Mouse (Mus musculus) left cerebral cortex, postnatal 25 days (tissue): Measurements from ENCODE around the gene Dvl2. TPM values are rescaled to one million over a fixed set of nuclear protein-coding genes. Genes with fewer than 3 reads are reported as not detected.
"Not testable (repeated sequence)": the region's sequence is repeated elsewhere in the genome, so short reads cannot be mapped to it uniquely, and the experiment has no call there.

ENCODE experiments used
- DNase-seq, 2 experiments: peaks; one replicate each; pipeline ENCODE4 v3.0.0; 2022; ENCODE audit warnings: low spot score in 2 of 2, mixed read lengths in 1 of 2
- intact Hi-C: fragments of 180-260 bp; cut with DNase I; formaldehyde crosslinking; loops from one replicate; pipeline ENCODE4 v1.15.1; 2025
- total RNA-seq, 2 experiments: library from RNA; stranded (reverse); gene quantifications; 2 replicates each; pipeline ENCODE4 v1.2.3; 2021

Gene Dvl2
- 10 to 100 TPM; 26.1 to 32.2 TPM for total RNA-seq

DNA sequence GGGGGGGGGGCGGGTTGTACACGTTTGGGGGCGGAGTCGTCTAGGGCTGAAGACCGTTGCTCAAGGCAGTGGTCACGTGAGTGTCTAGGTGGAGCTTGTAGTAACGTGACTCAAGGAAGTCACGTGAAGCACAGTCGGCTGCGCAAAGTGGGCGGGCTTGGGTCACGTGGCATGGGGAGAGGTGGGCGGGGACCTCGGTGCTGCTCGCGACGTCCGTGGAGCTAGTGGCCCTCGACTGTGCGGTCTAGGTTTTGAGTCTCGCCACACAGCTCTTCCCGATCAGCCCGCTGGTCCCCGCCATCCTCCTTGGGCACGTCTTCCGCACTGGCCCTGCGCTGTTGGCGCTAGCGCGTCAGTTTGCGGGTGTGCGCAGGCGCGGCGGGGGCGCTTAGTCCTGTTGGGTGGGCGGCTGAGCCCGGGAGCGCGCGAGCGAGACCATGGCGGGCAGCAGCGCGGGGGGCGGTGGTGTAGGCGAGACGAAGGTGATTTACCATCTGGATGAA lies at the start of gene Dvl2:
Gene Dvl2 (plus strand): TSS at position 200 of the 503 bp plus-strand sequence.
- intact Hi-C loops, result loop anchor here (1.0 to 5.0 kb wide), 2 partner anchors 21 to 212 kb away; partner anchors contain the start of gene Slc16a11
- DNase-seq, result peak; percentile 92 to 96

DNA sequence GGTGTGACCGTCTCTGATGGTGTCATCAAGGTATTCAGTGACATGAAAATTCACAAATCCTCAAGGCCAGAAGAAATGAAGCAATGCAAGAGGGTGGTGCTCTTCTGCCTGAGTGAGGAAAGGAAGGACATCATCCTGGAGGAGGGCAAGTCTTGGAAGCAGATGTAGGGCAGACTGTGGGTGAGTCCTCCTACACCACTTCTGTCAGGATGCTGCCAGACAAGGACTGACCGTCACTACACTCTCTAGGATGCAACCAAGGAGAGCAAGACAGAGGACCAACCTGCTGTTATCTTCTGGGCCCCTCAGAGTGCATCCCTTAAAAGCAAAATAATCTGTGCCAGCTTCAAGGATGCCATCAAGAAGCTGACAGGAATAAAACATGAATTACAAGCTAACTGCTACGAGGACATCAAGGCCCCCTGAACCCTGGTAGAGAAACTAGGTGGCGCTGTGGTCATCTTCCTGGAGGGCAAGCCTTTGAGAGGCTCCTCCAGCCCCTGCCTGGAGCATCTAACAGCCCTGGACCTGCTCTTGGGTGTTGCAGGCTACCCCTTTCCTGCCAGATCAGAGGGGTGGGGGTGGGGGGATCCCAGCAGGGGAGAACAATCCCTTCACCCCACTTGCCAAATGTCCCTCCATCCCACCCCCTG lies 49.5 kb upstream of the Dvl2 start:
- intact Hi-C loops, result no loop called here

DNA sequence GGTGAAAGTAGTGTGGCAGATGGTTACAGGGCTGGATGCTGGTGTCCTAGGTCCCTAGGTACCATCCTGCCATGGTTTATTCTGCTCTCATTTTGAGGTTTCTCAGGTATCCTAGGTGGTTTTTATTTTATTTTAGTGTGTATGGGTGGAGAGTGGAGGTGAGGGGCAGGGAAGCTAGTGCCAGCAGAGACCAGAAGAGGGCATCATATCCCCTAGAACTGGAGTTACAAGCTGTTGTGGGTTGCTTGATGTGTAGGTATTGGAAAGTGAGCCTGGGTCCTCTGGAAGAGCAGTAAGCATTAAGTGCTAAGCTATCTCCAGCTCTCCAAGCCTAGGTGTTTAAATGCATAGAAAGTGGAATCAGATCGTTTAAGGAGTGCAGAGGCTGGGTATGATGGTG lies 48.1 kb upstream of the Dvl2 start:
- intact Hi-C loops, result no loop called here

More for the DNA sequence above, 49.5 kb upstream of the Dvl2 start:
- DNase-seq, result peak in 1 of 2 experiments; percentile 32

DNA sequence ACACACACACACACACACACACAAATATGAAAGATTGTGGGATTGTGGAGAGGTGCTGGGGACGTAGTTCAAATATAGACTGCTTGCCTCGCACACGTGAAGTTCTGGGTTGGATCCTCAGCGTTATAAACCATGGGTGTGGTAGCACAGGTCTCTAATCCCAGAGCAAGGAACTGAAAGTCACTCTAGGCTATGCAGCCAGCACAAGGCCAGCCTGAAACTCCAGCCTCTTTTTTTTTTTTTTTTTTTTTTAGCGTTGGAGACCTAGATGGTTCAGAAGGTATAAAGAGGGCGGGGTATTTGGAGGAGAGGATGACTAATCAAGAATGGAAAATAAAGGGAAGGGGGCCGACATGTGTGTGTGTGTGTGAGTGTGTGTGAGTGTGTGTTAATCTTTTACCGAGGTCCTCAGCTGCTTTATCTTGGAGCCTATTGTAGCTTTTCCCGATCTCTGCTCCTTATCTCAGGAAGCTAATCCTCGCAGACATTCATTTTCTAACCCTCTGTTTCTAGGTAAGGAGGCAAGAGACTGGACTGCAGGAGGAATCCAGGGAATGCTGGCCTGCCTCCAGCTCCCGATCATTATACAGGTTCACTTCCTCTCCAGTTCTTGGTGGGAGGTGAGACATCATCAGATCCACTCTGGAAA lies 47.0 kb upstream of the Dvl2 start:
- intact Hi-C loops, result no loop called here
- no peak for DNase-seq

More for the DNA sequence above, 48.1 kb upstream of the Dvl2 start:
- no peak for DNase-seq

DNA sequence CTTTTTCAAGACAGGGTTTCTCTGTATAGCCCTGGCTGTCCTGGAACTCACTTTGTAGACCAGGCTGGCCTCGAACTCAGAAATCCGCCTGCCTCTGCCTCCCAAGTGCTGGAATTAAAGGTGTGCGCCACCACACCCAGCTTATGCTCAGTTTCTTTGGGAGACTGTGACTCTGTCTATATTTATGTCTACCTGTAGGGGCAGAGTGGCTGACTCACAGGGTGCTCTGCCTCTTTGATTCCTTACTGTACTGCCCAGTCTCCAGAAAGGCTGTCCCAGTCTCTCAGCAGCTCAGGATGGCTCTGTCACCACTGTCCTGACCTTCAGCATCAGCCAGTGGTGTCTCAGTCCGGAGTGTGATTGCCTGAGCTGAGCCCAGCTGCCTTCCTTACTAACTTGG lies 44.8 kb upstream of the Dvl2 start:
- intact Hi-C loops, result not testable (repeated sequence)

DNA sequence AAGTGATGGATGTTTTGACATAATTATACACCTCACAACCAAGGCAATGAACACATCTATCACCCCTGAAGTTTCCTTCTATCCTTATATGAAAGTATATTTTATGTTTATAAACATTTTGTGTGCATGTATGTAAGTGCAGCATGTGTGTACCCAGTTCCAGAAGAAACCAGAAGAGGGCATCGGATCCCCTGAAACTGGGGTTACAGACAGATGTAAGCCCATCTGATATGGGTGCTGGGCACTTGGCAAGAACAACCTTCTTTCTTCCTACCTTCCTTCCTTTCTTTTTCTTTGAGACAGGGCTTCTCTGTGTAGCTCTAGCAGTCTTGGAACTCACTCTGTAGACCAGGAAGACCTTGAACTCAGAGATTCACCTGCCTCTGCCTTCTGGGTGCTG lies 44.2 kb upstream of the Dvl2 start:
- DNase-seq, result no peak
- intact Hi-C loops, result no loop called here

More for the DNA sequence above, 44.8 kb upstream of the Dvl2 start:
- DNase-seq, result not testable (repeated sequence)

DNA sequence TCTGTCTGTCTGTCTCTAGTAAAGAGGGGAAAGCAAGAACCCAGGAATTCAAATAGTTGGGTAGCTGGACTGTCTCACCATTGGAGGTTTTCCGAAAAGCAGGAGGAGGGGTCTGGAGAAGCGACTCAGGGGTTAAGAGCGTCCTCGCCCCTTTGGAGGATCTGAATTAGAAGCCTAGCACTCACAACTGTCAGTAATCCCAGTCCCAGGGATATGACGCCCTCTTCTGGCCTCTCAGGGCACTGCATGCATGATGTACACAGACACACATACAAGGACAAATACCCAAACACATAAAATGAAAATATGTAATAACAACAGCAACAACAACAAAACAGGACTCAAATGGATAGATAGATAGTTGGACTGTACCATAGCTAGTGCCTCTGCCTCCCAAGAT lies 39.8 kb upstream of the Dvl2 start:
- no peak for DNase-seq
- intact Hi-C loops, result no loop called here

DNA sequence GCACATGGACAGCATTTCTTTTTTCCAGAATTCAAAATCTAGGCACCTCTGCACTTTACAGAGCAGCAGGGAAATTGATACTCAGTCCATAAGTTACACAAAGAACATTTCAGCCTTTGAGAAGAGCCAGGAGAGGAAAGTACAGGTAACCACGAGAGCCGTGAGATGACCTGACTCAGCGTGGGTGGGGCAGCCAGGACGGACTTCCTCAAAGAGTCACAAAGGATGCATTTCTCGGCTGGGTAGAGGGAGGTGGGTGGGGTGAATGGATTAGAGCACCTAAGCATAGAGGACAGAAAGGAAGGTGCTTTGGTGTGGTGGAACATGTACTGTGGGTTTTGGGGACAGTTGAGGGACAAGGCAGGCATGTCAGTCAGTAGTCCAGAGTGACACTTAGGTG lies 38.6 kb upstream of the Dvl2 start:
- intact Hi-C loops, result no loop called here
- DNase-seq, result no peak

DNA sequence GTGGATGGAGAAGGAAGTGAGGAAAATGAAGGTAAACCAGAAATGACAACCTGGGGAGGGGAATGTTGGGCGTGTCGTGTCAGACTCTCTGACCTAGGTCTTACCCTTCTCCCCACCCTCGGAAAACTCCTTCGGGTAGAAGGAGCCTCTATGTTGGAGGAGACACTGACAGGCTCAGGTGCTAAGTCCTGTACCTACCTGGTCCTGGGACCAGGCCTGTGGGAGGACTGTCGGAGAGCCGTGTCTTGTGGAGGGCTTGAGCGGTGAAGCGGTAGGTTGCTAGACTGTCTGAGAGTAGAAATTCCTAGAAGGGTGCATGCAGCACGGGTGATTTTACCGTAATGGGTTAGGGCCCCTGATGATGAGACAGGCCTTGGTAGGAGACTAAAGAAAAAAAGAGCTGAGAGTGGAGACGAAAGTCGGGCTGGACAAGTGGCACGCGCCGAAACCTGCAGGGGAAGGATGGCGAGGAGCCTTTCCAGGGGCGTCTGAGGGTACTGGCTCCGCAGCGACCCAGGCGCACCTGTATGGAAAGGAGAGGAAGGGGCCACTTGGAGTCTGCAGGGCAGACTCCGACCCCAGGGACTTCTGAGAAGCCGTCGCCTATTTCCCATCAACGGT lies 35.6 kb upstream of the Dvl2 start, which contains the start of gene Cldn7:
Gene Cldn7 (plus strand): TSS at position 130 of the 621 bp plus-strand sequence.
- no peak for DNase-seq
- intact Hi-C loops, result no loop called here

DNA sequence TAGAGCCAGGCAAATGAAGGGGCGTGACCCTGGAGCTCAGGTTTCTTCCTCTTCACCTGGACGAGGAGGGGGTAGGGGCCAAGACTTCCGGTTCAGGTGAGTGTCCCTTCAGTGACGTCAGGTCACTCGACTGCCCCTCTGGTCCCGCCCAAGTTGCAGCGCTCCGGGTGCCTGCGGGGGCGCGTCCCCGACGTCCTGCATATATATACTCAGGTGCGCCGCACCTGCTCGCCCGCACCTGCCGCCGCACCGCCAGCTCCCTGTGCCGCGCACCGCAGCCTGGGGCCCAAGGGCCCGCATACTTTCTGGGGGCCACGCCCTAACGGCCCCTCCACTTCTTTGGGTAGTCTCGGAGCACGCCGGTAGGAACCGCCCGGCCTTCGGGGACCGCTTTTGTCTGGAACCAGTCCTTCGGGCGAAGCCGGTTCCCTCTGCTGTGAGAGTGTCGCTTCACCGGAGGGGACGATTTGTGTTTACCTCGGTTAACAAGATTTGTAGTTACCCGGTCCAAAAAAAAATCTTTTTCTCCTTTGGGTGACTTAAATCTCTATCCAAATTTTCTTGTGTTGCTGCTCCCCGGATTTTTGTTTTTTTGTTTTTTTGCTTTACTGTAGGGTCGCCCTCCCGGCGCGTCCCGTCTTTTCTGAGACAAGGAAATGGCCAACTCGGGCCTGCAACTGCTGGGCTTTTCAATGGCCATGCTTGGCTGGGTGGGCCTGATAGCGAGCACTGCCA lies 35.0 kb upstream of the Dvl2 start:
- intact Hi-C loops, result no loop called here
- no peak for DNase-seq

DNA sequence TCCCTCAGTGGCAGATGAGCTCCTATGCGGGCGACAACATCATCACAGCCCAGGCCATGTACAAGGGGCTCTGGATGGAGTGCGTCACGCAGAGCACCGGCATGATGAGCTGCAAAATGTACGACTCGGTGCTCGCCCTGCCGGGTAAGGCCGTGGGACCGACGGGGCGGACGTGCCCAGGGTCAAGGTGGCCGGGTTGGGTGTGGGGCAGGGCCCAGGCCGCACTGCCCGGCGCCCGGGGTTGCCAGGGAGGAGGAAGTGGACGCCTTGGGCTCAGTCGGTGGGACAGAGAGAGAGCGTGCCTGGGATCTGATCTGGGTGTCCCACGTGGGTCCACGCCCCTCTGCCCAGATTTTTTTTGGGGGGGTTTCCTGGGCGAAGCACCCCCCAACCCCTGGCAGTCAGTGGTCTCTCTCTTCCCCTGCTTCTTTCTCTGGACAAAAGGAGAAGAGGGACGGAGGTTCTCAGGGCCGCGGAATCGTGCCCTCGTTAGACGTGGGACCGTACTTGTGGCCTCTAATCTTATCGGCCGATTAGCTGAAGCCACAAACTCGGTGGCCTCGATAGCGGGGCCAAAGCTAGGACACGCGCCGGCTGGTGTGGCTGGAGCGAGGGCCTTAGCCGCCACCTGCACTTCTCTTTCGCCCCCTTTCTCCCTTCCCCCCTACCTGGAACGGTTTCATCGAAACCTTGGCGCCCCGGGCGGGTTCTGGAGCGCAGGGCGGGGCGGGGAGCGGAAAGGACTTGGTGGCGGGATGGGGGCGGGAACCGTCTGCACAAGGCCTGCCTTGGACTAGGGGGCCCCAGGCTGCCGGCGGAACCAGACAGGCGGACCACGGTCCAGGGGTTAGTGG lies 34.2 kb upstream of the Dvl2 start:
- DNase-seq, result no peak
- intact Hi-C loops, result no loop called here

DNA sequence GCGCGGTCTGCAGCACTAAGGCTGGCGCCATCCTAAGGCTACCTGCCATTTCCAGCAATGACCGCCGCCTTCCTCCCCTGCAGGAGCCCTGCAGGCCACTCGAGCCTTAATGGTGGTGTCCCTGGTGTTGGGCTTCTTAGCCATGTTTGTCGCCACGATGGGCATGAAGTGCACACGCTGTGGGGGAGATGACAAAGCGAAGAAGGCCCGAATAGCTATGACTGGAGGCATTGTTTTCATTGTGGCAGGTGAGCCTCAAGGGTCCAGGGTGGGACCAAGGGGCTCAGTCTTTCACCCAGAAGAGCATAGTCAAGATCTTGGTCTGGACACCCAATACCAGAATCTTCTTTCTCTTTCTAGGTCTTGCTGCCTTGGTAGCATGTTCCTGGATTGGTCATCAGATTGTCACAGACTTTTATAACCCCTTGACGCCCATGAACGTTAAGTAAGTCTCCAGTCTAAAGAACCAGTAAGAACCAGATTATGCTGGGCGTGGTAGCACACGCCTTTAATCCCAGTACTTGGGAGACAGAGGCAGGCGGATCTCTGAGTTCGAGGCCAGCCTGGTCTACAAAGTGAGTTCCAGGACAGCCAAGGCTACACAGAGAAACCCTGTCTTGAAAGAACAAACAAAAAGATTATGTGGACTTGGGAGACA lies 33.4 kb upstream of the Dvl2 start:
- intact Hi-C loops, result no loop called here
- DNase-seq, result no peak

DNA sequence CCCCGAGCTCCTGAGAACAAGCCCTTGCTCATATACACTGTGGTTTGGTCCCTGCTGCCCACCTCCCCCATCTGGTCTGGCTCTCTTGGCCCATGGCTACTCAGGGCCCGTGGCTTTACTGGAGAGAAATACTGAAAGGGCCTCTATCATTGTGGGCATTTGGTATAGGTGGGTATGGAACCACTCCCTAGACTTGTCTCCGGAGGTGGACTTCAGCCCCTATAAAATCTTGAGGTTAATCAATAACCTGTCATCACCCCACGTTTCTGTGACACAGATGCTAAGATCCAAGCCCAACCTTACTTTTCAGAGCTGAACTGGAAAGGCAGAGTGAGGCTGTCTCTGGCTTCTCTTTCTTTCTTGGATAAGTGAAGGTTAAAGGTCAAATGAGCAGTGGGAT lies 31.6 kb upstream of the Dvl2 start:
- no peak for DNase-seq
- intact Hi-C loops, result no loop called here

DNA sequence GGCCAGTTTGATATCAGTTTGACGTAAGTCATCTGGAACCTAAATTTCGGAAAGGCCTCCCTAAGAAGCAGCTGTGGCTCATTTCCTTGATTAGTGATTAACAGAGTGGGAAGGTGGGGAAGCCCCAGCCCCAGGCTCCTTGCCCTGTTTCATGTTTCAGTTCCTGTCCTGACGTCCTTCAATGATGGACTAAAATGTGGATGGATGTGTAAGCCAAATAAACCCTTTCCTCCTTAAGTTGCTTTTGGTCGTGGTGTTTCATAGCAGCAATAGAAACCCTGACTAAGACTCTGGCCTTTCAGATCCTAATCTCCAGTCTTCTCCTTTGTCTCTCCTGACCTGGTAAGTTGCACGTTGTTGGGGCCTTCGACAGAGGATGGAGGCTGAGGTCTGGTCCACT lies 30.2 kb upstream of the Dvl2 start:
- DNase-seq, result no peak
- intact Hi-C loops, result no loop called here

DNA sequence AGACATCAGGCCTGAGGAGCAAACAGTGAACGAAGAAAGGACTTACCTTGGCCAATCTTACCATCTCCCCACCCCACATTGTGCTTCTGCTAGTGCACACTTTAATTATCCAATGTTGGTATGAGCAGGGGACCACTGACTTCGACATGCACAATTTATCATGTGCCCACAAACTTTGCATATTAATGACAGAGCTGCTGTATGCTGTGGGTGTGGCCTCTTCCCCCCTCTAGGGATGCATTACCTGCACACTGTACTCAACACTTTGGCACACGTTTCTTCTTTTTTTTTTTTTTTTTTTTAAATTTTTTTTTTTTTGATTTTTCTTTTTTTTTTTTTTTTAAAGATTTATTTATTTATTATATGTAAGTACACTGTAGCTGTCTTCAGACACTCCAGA lies 29.6 kb upstream of the Dvl2 start:
- no peak for DNase-seq
- intact Hi-C loops, result no loop called here

DNA sequence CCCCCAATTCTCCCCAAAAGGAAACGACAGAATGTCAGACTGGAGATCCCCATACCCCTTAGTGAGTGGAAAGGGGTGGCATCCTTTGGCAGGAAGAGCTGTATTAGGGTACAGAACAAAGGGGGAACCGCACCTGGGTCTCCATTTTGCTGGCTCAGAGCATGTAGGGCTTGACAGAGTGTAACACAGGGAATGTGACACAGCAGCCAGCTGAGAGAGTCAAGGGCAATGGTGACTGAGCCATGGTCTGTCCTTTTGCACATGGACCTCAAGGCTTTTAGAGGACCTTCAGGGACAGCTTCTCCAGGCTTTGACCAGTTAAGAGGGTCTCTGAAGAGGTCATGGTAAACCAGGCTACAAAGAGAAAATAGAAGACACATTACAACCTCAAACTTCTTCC lies 25.5 kb upstream of the Dvl2 start:
- no peak for DNase-seq
- intact Hi-C loops, result no loop called here

DNA sequence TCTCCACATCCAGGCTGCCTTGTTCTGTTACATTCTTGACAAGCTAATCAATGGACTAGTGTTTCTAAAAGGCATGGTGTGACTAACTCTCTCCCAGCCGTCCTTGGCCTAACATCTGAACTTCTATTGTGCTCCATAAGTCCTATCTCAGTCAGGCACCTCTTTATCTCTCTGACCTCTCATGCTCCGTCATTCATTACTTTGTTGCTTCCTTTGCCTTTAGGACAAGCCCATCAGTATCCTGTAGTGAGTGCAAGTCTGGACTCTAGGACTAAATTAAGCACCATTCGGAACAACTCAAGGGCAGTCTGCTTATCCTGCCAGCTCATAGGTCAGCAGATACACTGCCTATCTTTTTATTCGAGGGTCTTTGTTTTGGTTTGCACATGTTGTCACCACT lies 24.1 kb upstream of the Dvl2 start:
- intact Hi-C loops, result no loop called here
- no peak for DNase-seq

DNA sequence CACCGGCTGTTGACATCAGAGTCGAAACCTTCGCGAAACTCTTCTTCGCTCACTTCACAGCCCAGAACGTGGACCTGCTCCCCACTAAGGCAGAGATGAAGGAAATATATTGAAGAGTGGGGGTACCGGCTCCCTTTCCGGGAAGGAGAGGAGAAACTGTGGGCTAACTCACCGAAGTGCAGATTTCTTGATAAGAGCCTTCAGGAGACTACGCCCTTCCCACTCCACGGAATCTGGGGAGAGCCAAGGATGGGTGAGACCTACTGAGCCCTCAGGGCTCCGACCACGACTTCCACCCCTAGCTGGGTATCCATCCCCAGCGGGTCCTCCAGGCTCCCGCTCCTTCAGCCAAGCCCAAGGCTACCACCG lies 20.6 kb upstream of the Dvl2 start:
- DNase-seq, result no peak
- intact Hi-C loops, result loop anchor here (1.0 to 5.0 kb wide), 3 partner anchors 10 to 58 kb away; partner anchors contain the start of genes Eif5a and Ybx2
